21 mouse cellular contexts compared by ENCODE assay signal in the genomic region with DNA sequence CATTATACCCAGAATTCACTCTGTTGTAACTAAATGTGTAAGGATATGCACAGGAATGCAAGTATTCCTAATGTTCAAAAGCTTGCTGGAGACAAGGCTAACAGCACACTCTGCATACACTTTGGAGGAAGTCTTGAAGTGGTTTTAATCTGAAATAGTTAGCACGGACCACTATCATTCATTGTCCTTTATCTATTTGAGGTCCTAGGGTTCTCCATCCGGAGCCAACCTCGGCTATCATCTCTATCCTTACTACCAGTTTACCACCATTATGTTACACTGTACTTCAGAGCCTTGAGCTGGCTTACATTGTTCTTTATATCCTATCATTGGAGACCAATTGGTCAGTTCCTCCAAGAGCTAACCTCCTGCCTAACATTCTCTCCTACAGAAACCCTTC. TPM values are rescaled to one million over a fixed set of nuclear protein-coding genes. Genes with fewer than 3 reads are reported as not detected.
DNase-seq lines count a peak whose midpoint lies in the region; ATAC-seq and TF ChIP-seq lines count a peak whose summit lies in the region.
"Had no signal": no experiment of that assay in that cellular context is flagged by ENCODE, and none has a peak within 500 bp of the region (broad histone marks: within the 10 kb centered on the region; RNA-seq: fewer than 3 reads in every experiment).

No protein-coding gene starts in this region.

- no peak overlapping the region for H3K4me2 ChIP-seq in liver, embryonic 12.5 days
- no peak overlapping the region for H3K4me2 ChIP-seq in liver, embryonic 11.5 days
- no peak overlapping the region for H3K4me2 ChIP-seq in liver, embryonic 15.5 days
- no peak overlapping the region for H3K4me2 ChIP-seq in liver, postnatal 0 days (ENCODE audit: low read depth, low read length)
- H3K4me2 ChIP-seq: embryonic facial prominence, embryonic 12.5 days; forebrain, embryonic 13.5 days; forebrain, embryonic 15.5 days had no signal

- TF ChIP-seq CTCF in liver, postnatal 0 days (IDR thresholded peaks at IDR 0.05; ENCODE audit: low read depth): no peak

- no peak overlapping the region for H3K4me3 ChIP-seq in liver, embryonic 12.5 days
- no peak overlapping the region for H3K4me3 ChIP-seq in liver, embryonic 11.5 days (ENCODE audit: low read depth, low read length)
- H3K4me3 ChIP-seq in liver, embryonic 15.5 days (replicated peaks): no peak overlapping the region
- no peak overlapping the region for H3K4me3 ChIP-seq in liver, postnatal 0 days (ENCODE audit: low read depth, low read length)
- H3K4me3 ChIP-seq: embryonic facial prominence, embryonic 10.5 days; embryonic facial prominence, embryonic 12.5 days; forebrain, embryonic 13.5 days; forebrain, embryonic 15.5 days had no signal

- H3K27ac ChIP-seq in liver, embryonic 12.5 days: 0 out of 2 replicates have a peak overlapping the region, but pooled peaks have one; percentile 32
- no peak overlapping the region for H3K27ac ChIP-seq in liver, embryonic 11.5 days (ENCODE audit: low read depth, low read length)
- H3K27ac ChIP-seq in liver, embryonic 15.5 days (replicated peaks): peak overlapping the region; percentile 24; the same call in 1 of the 2 replicates
- no peak overlapping the region for H3K27ac ChIP-seq in liver, postnatal 0 days (ENCODE audit: low read depth)
- H3K27ac ChIP-seq: embryonic facial prominence, embryonic 10.5 days; embryonic facial prominence, embryonic 12.5 days; forebrain, embryonic 13.5 days; forebrain, embryonic 15.5 days had no signal

- no peaks in the 10 kb centered on the region for H3K36me3 ChIP-seq in liver, embryonic 12.5 days
- H3K36me3 ChIP-seq in liver, embryonic 11.5 days (ENCODE audit: control insufficient read depth, insufficient read depth, low read length): no peaks in the 10 kb centered on the region
- no peaks in the 10 kb centered on the region for H3K36me3 ChIP-seq in liver, embryonic 15.5 days (replicated peaks)
- H3K36me3 ChIP-seq in liver, postnatal 0 days (replicated peaks; ENCODE audit: insufficient read depth, low read length): no peaks in the 10 kb centered on the region
- H3K36me3 ChIP-seq: embryonic facial prominence, embryonic 10.5 days; embryonic facial prominence, embryonic 12.5 days; forebrain, embryonic 15.5 days; G1E had no signal

- 56% methylated on average over 3 of the region's 3 CpGs for WGBS in liver, embryonic 12.5 days (ENCODE audit: insufficient replicate concordance)
- WGBS in liver, embryonic 11.5 days: 66% methylated on average over 3 of the region's 3 CpGs
- WGBS in liver, embryonic 15.5 days (ENCODE audit: insufficient replicate concordance): 50% methylated on average over 3 of the region's 3 CpGs
- 71% methylated on average over 3 of the region's 3 CpGs for WGBS in liver, postnatal 0 days (ENCODE audit: insufficient replicate concordance)

- no peak for DNase-seq in liver, embryonic 11.5 days (ENCODE audit: low spot score)
- DNase-seq in liver, postnatal 0 days: no peak
- DNase-seq in right cerebral cortex, postnatal 10 days (ENCODE audit: low spot score in 2 of 2): no peak
- DNase-seq: adrenal gland, adult 2 months; adrenal gland, postnatal 10 days; adrenal gland, postnatal 25 days; B cell, adult 2 months; cerebellum, adult 11-12 months; cerebellum, adult 2 months; cerebellum, adult 9-10 months; cerebellum, postnatal 10 days; cerebellum, postnatal 25 days; forebrain, postnatal 0 days had no signal

- no peaks in the 10 kb centered on the region for H3K9me3 ChIP-seq in liver, embryonic 12.5 days (replicated peaks)
- no peaks in the 10 kb centered on the region for H3K9me3 ChIP-seq in liver, embryonic 11.5 days (ENCODE audit: control insufficient read depth, low read length)
- H3K9me3 ChIP-seq in liver, embryonic 15.5 days (replicated peaks): no peaks in the 10 kb centered on the region
- H3K9me3 ChIP-seq in liver, postnatal 0 days (ENCODE audit: low read length): no peaks in the 10 kb centered on the region
- H3K9me3 ChIP-seq: embryonic facial prominence, embryonic 10.5 days; embryonic facial prominence, embryonic 12.5 days; forebrain, embryonic 13.5 days; forebrain, embryonic 15.5 days; G1E had no signal

- H3K9ac ChIP-seq in liver, embryonic 12.5 days: no peak overlapping the region
- no peak overlapping the region for H3K9ac ChIP-seq in liver, embryonic 11.5 days (ENCODE audit: low read depth, low read length)
- H3K9ac ChIP-seq in liver, embryonic 15.5 days: no peak overlapping the region
- H3K9ac ChIP-seq in liver, postnatal 0 days (replicated peaks): no peak overlapping the region
- H3K9ac ChIP-seq: embryonic facial prominence, embryonic 12.5 days; forebrain, embryonic 13.5 days; forebrain, embryonic 15.5 days; forebrain, postnatal 0 days had no signal

- TF ChIP-seq EP300 in liver, postnatal 0 days (IDR thresholded peaks at IDR 0.05; ENCODE audit: low read depth): no peak

- H3K27me3 ChIP-seq in liver, embryonic 12.5 days (replicated peaks): no peaks in the 10 kb centered on the region
- H3K27me3 ChIP-seq in liver, embryonic 11.5 days (replicated peaks; ENCODE audit: control insufficient read depth, insufficient read depth, low read length): no peaks in the 10 kb centered on the region
- 0 out of 2 replicates have a peak, but pooled peaks cover 6% of the 10 kb centered on the region for H3K27me3 ChIP-seq in liver, embryonic 15.5 days
- no peaks in the 10 kb centered on the region for H3K27me3 ChIP-seq in liver, postnatal 0 days (ENCODE audit: insufficient read depth, low read length)
- H3K27me3 ChIP-seq: embryonic facial prominence, embryonic 12.5 days; forebrain, embryonic 15.5 days had no signal

- peaks cover 62% of the 10 kb centered on the region for H3K4me1 ChIP-seq in liver, embryonic 12.5 days
- peaks cover 23% of the 10 kb centered on the region for H3K4me1 ChIP-seq in liver, embryonic 11.5 days (replicated peaks; ENCODE audit: control insufficient read depth, insufficient read depth, low read length)
- peaks cover 69% of the 10 kb centered on the region for H3K4me1 ChIP-seq in liver, embryonic 15.5 days (replicated peaks)
- H3K4me1 ChIP-seq in liver, postnatal 0 days (ENCODE audit: insufficient read depth): peaks cover 17% of the 10 kb centered on the region
- H3K4me1 ChIP-seq: embryonic facial prominence, embryonic 10.5 days; embryonic facial prominence, embryonic 12.5 days; forebrain, embryonic 13.5 days; forebrain, embryonic 15.5 days had no signal

- ATAC-seq in liver, embryonic 12.5 days: no peak
- ATAC-seq in liver, embryonic 11.5 days (replicated peaks; ENCODE audit: low FRiP score): no peak
- ATAC-seq in liver, embryonic 15.5 days (ENCODE audit: insufficient read depth): no peak
- ATAC-seq in liver, postnatal 0 days: no peak
- ATAC-seq: CD4-positive, CD25-positive, alpha-beta regulatory T cell, adult 4 months; forebrain, embryonic 13.5 days; forebrain, embryonic 15.5 days; forebrain, postnatal 0 days had no signal

RNA-seq across cellular contexts. Expression of a gene that starts 6.6 kb away (rescaled TPM):
- 31.8 and 33.3 TPM in 2 replicates for polyA plus RNA-seq in liver, embryonic 12.5 days (2016; fragmentation: Nextera tagmentation; extraction: Ambion mirVana)
- 29.7 and 30.0 TPM in 2 replicates for polyA plus RNA-seq in liver, embryonic 11.5 days (2014; fragmentation: Nextera tagmentation; extraction: Ambion mirVana)
- polyA plus RNA-seq in liver, embryonic 15.5 days (2015; fragmentation: Nextera tagmentation; extraction: Ambion mirVana): 29.8 and 33.5 TPM in 2 replicates
- polyA plus RNA-seq in liver, postnatal 0 days (2015; fragmentation: Nextera tagmentation; extraction: Ambion mirVana): 21.2 and 22.1 TPM in 2 replicates

RNA-seq across cellular contexts. Expression of a gene that starts 20.4 kb away (rescaled TPM):
- 16.4 and 17.0 TPM in 2 replicates for polyA plus RNA-seq in liver, embryonic 12.5 days (2016; fragmentation: Nextera tagmentation; extraction: Ambion mirVana)
- 18.1 and 19.2 TPM in 2 replicates for polyA plus RNA-seq in liver, embryonic 11.5 days (2014; fragmentation: Nextera tagmentation; extraction: Ambion mirVana)
- 16.6 and 18.3 TPM in 2 replicates for polyA plus RNA-seq in liver, embryonic 15.5 days (2015; fragmentation: Nextera tagmentation; extraction: Ambion mirVana)
- 19.5 TPM in 2 replicates for polyA plus RNA-seq in liver, postnatal 0 days (2015; fragmentation: Nextera tagmentation; extraction: Ambion mirVana)

RNA-seq across cellular contexts. Expression of a gene that starts 35.1 kb away (rescaled TPM):
- polyA plus RNA-seq in liver, embryonic 12.5 days (2016; fragmentation: Nextera tagmentation; extraction: Ambion mirVana): 42.0 and 44.8 TPM in 2 replicates
- 37.1 and 41.7 TPM in 2 replicates for polyA plus RNA-seq in liver, embryonic 11.5 days (2014; fragmentation: Nextera tagmentation; extraction: Ambion mirVana)
- polyA plus RNA-seq in liver, embryonic 15.5 days (2015; fragmentation: Nextera tagmentation; extraction: Ambion mirVana): 21.7 and 22.0 TPM in 2 replicates
- 17.2 and 21.3 TPM in 2 replicates for polyA plus RNA-seq in liver, postnatal 0 days (2015; fragmentation: Nextera tagmentation; extraction: Ambion mirVana)

RNA-seq across cellular contexts. Expression of a gene that starts 40.2 kb away (rescaled TPM):
- polyA plus RNA-seq in liver, embryonic 12.5 days (2016; fragmentation: Nextera tagmentation; extraction: Ambion mirVana): 1.0 and 1.1 TPM in 2 replicates
- 1.3 and 1.5 TPM in 2 replicates for polyA plus RNA-seq in liver, embryonic 11.5 days (2014; fragmentation: Nextera tagmentation; extraction: Ambion mirVana)
- polyA plus RNA-seq in liver, embryonic 15.5 days (2015; fragmentation: Nextera tagmentation; extraction: Ambion mirVana): 1.6 and 1.8 TPM in 2 replicates
- 0.59 and 0.65 TPM in 2 replicates for polyA plus RNA-seq in liver, postnatal 0 days (2015; fragmentation: Nextera tagmentation; extraction: Ambion mirVana)

RNA-seq across cellular contexts. Expression of a gene that starts 40.5 kb away (rescaled TPM):
- polyA plus RNA-seq in liver, embryonic 12.5 days (2016; fragmentation: Nextera tagmentation; extraction: Ambion mirVana): 172 and 182 TPM in 2 replicates
- 76.4 and 85.4 TPM in 2 replicates for polyA plus RNA-seq in liver, embryonic 11.5 days (2014; fragmentation: Nextera tagmentation; extraction: Ambion mirVana)
- 236 and 279 TPM in 2 replicates for polyA plus RNA-seq in liver, embryonic 15.5 days (2015; fragmentation: Nextera tagmentation; extraction: Ambion mirVana)
- polyA plus RNA-seq in liver, postnatal 0 days (2015; fragmentation: Nextera tagmentation; extraction: Ambion mirVana): 67.6 and 77.7 TPM in 2 replicates

Comparison
In these comparisons a context has a peak if more than half of its experiments do, and no peak if none do; other contexts are left out.
1. H3K27ac ChIP-seq: peak in liver, embryonic 12.5 days (single experiment) and liver, embryonic 15.5 days (single experiment); none in liver, embryonic 11.5 days (single experiment) and liver, postnatal 0 days (single experiment).